Mouse (Mus musculus): Measurements from ENCODE around the gene Scyl1. TPM values are rescaled to one million over a fixed set of nuclear protein-coding genes. Genes with fewer than 3 reads are reported as not detected.

Scyl1 gene
- polyA plus RNA-seq, 1 experiment from 2014 or later = 69.2 TPM

DNA sequence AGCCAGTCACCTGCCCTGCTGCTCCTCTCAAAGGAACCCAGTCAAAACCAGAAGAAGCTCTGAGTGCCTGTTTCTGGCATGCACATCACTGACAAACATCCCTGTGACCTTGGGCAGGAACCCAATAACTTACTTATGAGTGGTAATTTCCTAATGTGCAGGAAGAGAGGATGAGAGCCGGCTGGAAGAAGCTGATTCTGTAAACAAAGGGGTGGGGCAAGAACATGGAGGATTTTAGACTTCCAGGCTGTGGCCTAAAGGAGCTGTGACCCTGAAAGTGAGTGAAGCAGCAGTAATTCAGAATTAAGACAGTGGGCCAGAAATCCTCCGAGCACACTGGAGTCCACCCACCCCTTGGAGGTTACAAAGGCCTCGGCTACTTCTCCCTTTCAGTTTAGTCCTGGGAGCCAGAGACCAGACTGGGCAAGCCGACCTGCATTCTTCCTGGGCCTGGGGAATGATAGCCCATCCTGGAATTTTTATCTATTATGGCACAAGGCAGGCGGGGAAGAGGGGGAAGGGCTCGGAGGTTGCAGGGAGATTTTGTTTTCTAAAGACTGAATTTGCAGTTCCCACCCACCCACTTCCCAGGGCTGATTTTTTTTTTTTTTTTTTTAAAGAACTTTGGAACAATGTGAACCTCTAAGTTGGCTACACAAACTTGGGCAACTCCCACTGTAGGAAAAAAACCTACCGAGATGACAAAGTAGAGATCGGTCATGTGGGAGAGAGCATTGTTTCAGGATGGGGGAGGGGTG lies 35.0 kb upstream of the Scyl1 start:
- H3K9ac ChIP-seq (ENCODE audit: low read length) = 0 out of 2 replicates have a peak overlapping the region, but pooled peaks have one; percentile 38
- peaks cover 60% of the 10 kb centered on the region for H3K4me1 ChIP-seq (replicated peaks; ENCODE audit: control insufficient read depth, insufficient read depth, low read length)
- peak overlapping the region; percentile 98 for H3K27ac ChIP-seq (ENCODE audit: low read depth)
- H3K4me2 ChIP-seq (ENCODE audit: low read length) = peak overlapping the region; percentile 26
- ATAC-seq (replicated peaks; ENCODE audit: low FRiP score, low TSS enrichment, low read depth) = no peak
- H3K36me3 ChIP-seq (ENCODE audit: control insufficient read depth, insufficient read depth, low read length) = no peaks in the 10 kb centered on the region
- WGBS = 6% methylated on average over 8 of the region's 8 CpGs
- no peak overlapping the region for H3K4me3 ChIP-seq (ENCODE audit: low read depth, low read length)
- H3K27me3 ChIP-seq (replicated peaks; ENCODE audit: control insufficient read depth, insufficient read depth, low read length) = no peaks in the 10 kb centered on the region
- no peaks in the 10 kb centered on the region for H3K9me3 ChIP-seq (ENCODE audit: control insufficient read depth, low read length)
- peak; percentile 70 for DNase-seq (ENCODE audit: low spot score)

DNA sequence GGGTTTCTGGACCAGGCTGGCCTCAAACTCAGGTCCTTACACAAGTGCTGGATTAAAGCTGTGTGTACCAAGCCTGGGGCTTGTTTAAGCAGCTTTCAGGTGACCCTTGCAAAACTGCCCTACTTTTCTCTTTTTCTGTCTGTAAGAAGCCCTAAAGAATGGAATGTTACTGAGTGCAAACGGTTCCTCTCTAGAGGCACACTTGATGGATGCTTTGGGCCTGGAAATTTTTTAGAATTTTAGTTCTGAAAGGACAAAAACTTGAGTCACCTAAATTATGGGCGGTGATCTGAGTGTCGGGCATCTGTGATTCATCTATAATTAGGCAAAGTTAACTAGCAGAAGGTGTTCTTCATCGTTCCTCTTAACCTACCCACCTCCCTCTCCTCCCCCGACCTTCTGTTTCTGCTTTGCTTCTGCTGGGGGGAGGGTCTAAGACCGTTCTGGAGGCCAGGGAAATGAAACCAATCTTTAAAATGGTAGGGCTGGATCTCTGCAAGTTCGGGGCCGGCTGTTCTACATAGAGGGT lies 33.2 kb upstream of the Scyl1 start:
- ATAC-seq (replicated peaks; ENCODE audit: low FRiP score, low TSS enrichment, low read depth) (no peak), DNase-seq (ENCODE audit: low spot score) (peak; percentile 63)
- H3K4me1 ChIP-seq (replicated peaks; ENCODE audit: control insufficient read depth, insufficient read depth, low read length) = peaks cover 42% of the 10 kb centered on the region
- H3K9ac ChIP-seq (ENCODE audit: low read length) = peak overlapping the region; percentile 96
- peak overlapping the region; percentile 99 for H3K4me2 ChIP-seq (ENCODE audit: low read length)
- H3K27ac ChIP-seq (ENCODE audit: low read depth) = peak overlapping the region; percentile 98
- H3K36me3 ChIP-seq (ENCODE audit: control insufficient read depth, insufficient read depth, low read length) = no peaks in the 10 kb centered on the region
- WGBS = 28% methylated on average over 8 of the region's 8 CpGs
- H3K4me3 ChIP-seq (ENCODE audit: low read depth, low read length) = no peak overlapping the region
- H3K9me3 ChIP-seq (ENCODE audit: control insufficient read depth, low read length) = no peaks in the 10 kb centered on the region
- H3K27me3 ChIP-seq (replicated peaks; ENCODE audit: control insufficient read depth, insufficient read depth, low read length) = no peaks in the 10 kb centered on the region

DNA sequence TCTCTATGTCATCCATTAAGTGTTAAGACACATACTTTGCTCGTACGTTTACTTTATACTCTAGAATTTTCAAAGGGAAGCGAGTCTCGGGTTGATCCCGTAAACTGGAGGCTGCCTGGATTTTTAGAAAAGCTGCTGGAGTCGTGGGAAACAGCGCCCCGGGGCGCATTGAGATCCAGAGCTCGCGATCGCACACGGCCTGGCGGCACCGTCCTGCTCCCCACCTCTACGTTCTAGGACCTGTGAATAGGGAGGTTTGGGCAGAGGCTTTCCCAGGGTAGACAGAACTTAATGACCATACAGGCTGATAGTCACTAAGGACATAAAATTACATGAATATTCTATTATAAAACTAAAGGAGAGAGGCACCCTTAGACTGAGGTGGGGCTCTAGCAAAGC lies 32.7 kb upstream of the Scyl1 start:
- ATAC-seq (replicated peaks; ENCODE audit: low FRiP score, low TSS enrichment, low read depth) (no peak; the same call in 1 of the 2 replicates), DNase-seq (ENCODE audit: low spot score) (no peak)
- peak overlapping the region; percentile 99 for H3K4me2 ChIP-seq (ENCODE audit: low read length)
- peak overlapping the region; percentile 98 for H3K27ac ChIP-seq (ENCODE audit: low read depth)
- H3K4me1 ChIP-seq (replicated peaks; ENCODE audit: control insufficient read depth, insufficient read depth, low read length) = peaks cover 39% of the 10 kb centered on the region
- no peaks in the 10 kb centered on the region for H3K27me3 ChIP-seq (replicated peaks; ENCODE audit: control insufficient read depth, insufficient read depth, low read length)
- H3K9ac ChIP-seq (ENCODE audit: low read length) = peak overlapping the region; percentile 96
- H3K4me3 ChIP-seq (ENCODE audit: low read depth, low read length) = peak overlapping the region; percentile 29
- H3K36me3 ChIP-seq (ENCODE audit: control insufficient read depth, insufficient read depth, low read length) = peaks cover 4% of the 10 kb centered on the region
- WGBS = 1% methylated on average over 16 of the region's 16 CpGs
- no peaks in the 10 kb centered on the region for H3K9me3 ChIP-seq (ENCODE audit: control insufficient read depth, low read length)

DNA sequence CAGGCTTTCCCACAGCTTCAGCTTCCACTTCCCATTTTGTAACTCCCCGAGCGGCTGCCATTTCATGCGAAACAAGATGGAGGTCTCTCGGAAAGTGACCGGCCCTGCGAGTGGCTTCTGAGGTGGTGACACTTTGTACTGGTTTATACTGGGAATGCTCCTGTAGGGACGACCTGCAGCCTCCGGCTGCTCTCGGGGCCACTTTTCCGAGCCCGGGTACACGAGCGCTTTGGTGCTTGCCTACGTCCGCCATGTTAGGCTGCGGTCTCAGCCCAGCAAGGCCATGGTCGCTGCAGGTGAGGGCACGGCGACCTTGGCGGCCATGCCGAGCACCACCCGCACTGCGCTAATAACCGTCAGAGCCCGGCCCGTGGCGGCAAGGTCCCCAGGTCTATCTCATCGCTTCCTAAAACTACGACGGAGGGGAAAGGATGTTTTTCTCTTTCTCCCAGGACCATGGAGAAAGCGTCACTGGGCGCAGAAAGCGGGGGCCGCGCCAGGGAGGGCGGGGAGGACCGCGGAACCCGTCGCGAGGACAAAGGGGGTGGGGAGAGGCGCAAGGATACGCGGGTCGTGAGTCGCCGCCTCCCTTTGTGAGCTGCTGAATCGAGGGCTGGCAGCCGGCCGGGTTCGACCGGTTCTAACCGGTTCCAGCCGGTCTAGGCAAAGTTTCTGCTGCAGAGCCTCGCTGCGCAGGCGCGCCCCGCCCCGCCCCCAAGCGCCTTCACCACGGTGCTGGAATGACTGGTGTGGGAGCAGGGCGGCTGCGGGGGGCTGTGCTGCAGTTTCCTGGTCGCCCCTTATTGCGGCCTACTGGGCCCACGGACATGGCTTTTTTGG lies 32.0 kb upstream of the Scyl1 start:
- H3K36me3 ChIP-seq (ENCODE audit: control insufficient read depth, insufficient read depth, low read length) = peaks cover 10% of the 10 kb centered on the region
- under 1% methylated on average over 66 of the region's 67 CpGs for WGBS

DNA sequence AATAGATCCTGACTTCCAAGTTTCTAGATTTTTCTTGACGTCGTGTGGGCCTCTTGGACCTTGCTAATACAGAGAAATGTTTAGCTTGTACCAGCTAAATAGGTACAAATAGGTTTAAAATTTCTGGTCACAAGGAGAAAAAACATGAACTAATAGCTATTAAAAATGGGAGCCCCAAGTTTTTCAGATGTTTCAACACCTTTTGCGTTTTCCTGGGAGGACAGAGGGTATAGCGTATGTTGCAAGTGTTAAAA lies 31.5 kb upstream of the Scyl1 start:
- H3K9me3 ChIP-seq (ENCODE audit: control insufficient read depth, low read length) = no peaks in the 10 kb centered on the region
- H3K4me2 ChIP-seq (ENCODE audit: low read length) = peak overlapping the region; percentile 99
- H3K4me3 ChIP-seq (ENCODE audit: low read depth, low read length) = peak overlapping the region; percentile 90
- H3K36me3 ChIP-seq (ENCODE audit: control insufficient read depth, insufficient read depth, low read length) = peaks cover 16% of the 10 kb centered on the region
- no peak for DNase-seq (ENCODE audit: low spot score)
- WGBS = 0% methylated on average over 4 of the region's 4 CpGs
- no peaks in the 10 kb centered on the region for H3K27me3 ChIP-seq (replicated peaks; ENCODE audit: control insufficient read depth, insufficient read depth, low read length)
- H3K4me1 ChIP-seq (replicated peaks; ENCODE audit: control insufficient read depth, insufficient read depth, low read length) = peaks cover 34% of the 10 kb centered on the region
- no peak for ATAC-seq (replicated peaks; ENCODE audit: low FRiP score, low TSS enrichment, low read depth)
- H3K27ac ChIP-seq (ENCODE audit: low read depth) = peak overlapping the region; percentile 98
- H3K9ac ChIP-seq (ENCODE audit: low read length) = peak overlapping the region; percentile 96

More for the DNA sequence above, 32.0 kb upstream of the Scyl1 start:
- Histone ChIP-seq H3K27me3 (replicated peaks; ENCODE audit: control insufficient read depth, insufficient read depth, low read length) (no peaks in the 10 kb centered on the region), H3K4me1 (replicated peaks; ENCODE audit: control insufficient read depth, insufficient read depth, low read length) (peaks cover 34% of the 10 kb centered on the region), H3K9me3 (ENCODE audit: control insufficient read depth, low read length) (no peaks in the 10 kb centered on the region), H3K9ac (ENCODE audit: low read length) (peak overlapping the region; percentile 96), H3K4me2 (ENCODE audit: low read length) (peak overlapping the region; percentile 99), H3K27ac (ENCODE audit: low read depth) (peak overlapping the region; percentile 98), H3K4me3 (ENCODE audit: low read depth, low read length) (peak overlapping the region; percentile 90)
- DNase-seq (ENCODE audit: low spot score) = peak; percentile 100
- ATAC-seq (replicated peaks; ENCODE audit: low FRiP score, low TSS enrichment, low read depth) = peak; percentile 92

DNA sequence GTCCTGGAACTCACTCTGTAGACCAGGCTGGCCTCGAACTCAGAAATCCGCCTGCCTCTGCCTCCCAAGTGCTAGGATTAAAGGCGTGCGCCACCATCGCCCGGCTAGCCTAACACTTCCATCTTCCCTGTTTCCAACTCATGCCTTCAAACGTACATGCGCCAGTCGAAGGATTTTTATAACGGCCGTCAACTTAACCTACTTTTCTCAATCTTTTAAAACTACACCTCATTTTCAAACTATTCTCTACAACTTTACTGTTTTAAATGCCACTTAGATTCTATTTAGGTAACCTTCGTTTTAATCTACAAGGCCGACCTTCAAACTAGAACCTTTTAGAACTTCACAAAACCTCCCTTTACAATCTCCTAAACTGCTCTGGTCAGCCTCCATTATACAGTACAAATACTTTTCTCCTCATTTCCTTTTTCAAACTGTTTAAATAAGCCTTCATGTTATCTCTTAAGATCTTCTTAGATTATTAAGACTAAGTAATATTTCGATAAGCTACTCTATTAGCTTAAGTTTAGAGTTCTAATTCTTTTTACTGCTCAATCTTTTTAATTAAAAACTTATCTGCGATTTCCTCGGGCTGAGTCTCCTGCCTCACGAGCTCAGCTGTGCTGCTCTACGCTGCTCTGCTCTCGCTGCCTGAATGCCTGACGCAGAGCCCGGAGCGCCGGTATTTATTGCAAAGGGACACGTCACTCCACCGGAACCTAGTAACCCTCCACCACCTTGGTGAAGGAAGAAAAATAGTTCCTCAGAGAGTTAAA lies 31.0 kb upstream of the Scyl1 start:
- under 1% methylated on average over 25 of the region's 25 CpGs for WGBS
- Histone ChIP-seq H3K27me3 (replicated peaks; ENCODE audit: control insufficient read depth, insufficient read depth, low read length) (no peaks in the 10 kb centered on the region), H3K4me1 (replicated peaks; ENCODE audit: control insufficient read depth, insufficient read depth, low read length) (peaks cover 34% of the 10 kb centered on the region), H3K27ac (ENCODE audit: low read depth) (peak overlapping the region; percentile 98), H3K9ac (ENCODE audit: low read length) (peak overlapping the region; percentile 96), H3K4me2 (ENCODE audit: low read length) (peak overlapping the region; percentile 99), H3K4me3 (ENCODE audit: low read depth, low read length) (peak overlapping the region; percentile 90), H3K36me3 (ENCODE audit: control insufficient read depth, insufficient read depth, low read length) (peaks cover 21% of the 10 kb centered on the region), H3K9me3 (ENCODE audit: control insufficient read depth, low read length) (no peaks in the 10 kb centered on the region)
- ATAC-seq (replicated peaks; ENCODE audit: low FRiP score, low TSS enrichment, low read depth) (peak; percentile 75), DNase-seq (ENCODE audit: low spot score) (peak; percentile 100)

DNA sequence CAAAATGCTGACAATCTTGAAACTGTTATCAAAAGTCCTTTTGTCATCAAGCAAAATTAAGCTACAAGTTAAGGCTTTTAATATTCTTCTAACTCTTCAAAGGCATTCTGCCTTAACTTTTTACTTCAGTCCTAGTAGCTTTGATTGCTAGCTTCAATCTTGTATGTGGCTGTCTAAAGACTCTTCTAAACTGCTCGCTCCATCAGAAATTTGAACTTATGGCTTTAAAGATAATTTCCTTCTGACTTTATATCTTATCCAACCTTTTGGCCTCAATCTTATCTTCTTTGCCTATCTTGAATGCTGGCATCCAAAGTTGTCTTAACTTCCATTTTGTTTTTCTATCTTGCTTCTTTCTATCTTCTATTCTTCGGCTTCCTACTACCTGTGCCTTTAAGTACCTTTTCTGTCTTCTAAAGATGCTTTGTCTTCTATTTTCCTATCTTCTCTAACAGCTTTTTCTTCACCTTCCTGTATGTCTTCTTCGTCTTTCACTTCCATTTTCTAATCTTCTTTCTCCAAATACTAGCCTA lies 30.3 kb upstream of the Scyl1 start:
- Histone ChIP-seq H3K4me2 (ENCODE audit: low read length) (peak overlapping the region; percentile 99), H3K36me3 (ENCODE audit: control insufficient read depth, insufficient read depth, low read length) (peaks cover 28% of the 10 kb centered on the region), H3K4me3 (ENCODE audit: low read depth, low read length) (peak overlapping the region; percentile 90), H3K9ac (ENCODE audit: low read length) (peak overlapping the region; percentile 96), H3K9me3 (ENCODE audit: control insufficient read depth, low read length) (no peaks in the 10 kb centered on the region), H3K27me3 (replicated peaks; ENCODE audit: control insufficient read depth, insufficient read depth, low read length) (no peaks in the 10 kb centered on the region), H3K4me1 (replicated peaks; ENCODE audit: control insufficient read depth, insufficient read depth, low read length) (peaks cover 35% of the 10 kb centered on the region), H3K27ac (ENCODE audit: low read depth) (peak overlapping the region; percentile 98)
- DNase-seq (ENCODE audit: low spot score) (no peak), ATAC-seq (replicated peaks; ENCODE audit: low FRiP score, low TSS enrichment, low read depth) (no peak)
- WGBS = 6% methylated on average over 3 of the region's 3 CpGs

Measured in intestine, embryonic 14.5 days (tissue).